Mouse (Mus musculus): ENCODE measurements around the gene Gsg1.

Gsg1 gene

DNA sequence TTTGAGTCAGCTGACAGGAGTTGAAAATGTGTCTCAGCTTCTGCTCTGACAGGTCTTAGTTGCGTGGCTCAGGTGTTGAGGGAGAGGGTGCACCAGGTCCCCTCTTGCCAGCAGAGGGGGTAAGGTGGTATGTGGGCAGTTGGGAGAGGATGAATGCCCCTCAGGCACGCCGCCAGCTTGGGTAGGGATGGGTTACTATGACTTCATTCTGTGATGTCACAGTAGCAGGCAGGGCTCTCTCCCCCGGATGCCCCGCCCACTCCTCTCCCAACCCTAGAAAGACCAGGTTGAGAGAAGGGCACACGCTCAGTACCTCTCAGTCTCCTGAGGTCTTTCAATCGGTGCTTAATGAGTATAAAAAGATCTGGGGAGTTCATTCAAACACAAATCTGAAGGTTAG is at the start of gene Gsg1:
Gene Gsg1, minus strand, starts transcription at position 199 of the 400 bp plus-strand sequence.
- peak; percentile 9 for DNase-seq (ENCODE audit: low spot score)

DNA sequence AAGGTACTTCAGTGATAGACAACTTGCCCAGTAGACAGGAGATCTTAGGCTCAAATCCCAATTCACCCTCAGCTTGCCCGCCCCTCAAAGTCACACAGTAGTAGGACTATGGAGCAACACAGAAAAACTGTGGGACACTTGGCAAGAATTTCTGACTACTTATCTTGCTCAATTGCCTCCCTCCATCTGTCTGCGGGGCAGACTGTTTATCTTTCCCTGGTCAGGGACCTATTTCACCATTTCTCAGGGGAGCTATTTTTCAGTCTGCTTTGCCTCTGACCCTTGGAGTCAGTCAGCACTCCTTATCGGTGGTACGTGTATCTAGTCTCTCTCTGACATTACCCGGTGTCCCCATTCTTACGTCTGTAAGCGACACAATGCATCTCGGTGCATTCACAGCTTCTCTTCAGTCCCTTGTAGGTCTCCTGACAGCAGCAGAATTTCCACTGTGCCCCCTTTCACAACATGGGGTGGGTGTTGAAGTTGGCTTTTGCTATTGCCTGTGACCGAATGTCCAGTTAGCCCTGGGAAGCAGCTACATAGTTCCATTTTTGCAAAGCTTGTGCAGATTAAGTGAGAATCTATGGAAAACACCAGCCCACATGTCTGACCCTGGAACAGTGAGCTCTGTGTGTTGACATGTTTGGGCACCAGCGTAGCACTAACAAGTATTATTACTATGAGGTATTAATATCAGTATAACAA is 48.4 kb upstream of the Gsg1 start:
- no peak for DNase-seq (ENCODE audit: low spot score)

DNA sequence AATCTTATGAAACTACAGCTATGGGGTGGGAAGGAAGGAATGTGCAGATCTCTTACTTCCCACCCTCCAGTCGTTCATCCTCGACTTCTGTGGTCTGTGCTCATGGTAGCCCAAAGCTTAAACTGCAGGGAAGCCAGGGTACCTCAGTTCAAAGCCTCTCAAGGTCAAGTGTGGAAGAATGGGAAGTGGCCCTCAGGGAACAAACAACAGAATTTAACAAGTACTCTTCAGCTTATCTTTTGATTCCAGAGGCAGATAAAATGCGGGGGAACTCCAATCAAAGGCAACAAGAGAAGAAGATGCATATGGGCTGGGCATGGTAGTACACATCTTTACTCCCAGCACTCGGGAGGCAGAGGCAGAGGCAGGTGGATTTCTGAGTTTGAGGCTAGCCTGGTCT is 46.3 kb upstream of the Gsg1 start:
- DNase-seq (ENCODE audit: low spot score), result no peak

DNA sequence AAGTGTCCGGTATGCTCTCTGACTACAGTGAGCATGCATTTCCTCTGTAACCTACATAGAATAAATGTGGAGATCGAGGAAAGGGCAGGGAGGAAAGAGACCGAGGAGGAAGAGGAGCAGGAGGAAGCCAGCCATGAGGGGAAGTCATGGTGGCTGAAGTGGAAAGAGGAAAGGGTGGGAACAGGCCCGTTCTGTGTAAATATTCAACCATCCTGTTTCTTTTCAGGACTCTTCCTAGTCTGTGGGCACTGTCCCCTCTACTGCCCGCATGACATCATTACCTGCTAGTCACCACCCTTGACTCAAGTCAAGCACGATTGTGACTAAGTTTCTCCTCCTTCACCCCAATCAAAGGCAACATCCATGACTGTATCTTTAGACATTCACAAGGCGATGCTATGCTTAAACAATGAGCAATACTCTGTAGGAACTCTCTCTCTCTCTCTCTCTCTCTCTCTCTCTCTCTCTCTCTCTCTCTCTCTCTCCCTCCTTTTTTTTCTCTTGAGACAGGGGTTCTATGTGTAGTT is 44.9 kb upstream of the Gsg1 start:
- DNase-seq (ENCODE audit: low spot score), result no peak

GRCm38 (mm10) chr6:135297570-135297969 is 43.4 kb upstream of the Gsg1 start:
- no peak for DNase-seq (ENCODE audit: low spot score)

DNA sequence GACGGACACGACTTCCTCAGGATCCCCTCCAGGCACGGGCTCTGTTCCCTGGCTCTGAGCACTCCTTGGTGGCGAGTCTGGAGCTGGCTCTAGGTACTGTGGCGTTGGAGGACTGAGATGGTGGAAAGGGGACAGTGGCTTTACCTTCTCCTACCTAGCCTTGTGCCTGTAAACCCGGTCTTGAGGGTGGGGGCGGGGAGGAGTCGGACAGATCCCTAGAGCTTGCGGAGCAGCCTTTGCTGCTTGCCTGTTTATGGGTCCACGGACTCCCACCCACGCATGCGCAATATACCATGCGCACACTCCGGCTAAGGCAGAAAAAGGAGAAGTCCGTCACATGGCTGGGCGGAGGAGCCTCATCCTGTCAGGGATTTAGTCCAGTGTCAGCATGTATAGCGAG is 42.1 kb upstream of the Gsg1 start:
- DNase-seq (ENCODE audit: low spot score), result peak; percentile 88

GRCm38 (mm10) chr6:135295082-135295861 is 41.1 kb upstream of the Gsg1 start:
- peak; percentile 81 for DNase-seq (ENCODE audit: low spot score)

DNA sequence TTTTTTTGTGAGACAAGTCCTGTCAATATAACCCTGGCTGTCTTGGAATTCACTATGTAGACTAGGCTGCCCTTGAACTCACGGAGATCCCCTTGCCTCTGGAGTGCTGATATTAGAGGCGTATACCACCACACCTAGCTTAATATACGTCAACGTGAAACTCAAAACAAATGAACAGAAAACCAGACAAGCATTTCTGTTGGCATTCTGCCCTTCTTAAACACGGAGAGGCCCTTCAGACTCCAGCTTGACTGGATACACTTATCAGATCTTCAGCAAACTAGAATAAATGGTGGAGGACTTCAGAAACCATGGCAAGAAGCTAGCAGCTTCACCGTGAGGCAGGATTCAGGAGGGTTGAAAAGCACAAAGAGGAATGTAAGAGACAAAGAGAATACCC is 40.0 kb upstream of the Gsg1 start:
- DNase-seq (ENCODE audit: low spot score), result peak; percentile 21

DNA sequence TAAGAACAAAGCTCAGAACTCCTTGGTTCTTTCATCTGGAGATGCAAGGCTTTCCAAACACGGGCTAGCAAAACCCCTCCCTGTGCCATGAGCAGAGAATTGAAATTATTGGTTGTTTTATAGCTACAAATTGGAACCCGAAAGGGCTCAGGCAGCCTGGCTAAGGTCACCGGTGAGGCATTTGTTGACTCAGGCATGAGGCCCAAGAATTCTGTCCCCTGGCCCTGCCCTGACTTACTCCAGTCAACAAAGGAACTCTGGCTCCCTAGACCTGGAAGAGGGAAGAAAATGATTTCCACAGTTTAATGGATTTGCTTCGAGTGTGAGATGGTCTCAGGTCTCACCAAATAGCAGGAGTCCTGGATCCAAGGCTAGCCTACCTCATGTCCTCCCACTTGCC is 38.2 kb upstream of the Gsg1 start:
- DNase-seq (ENCODE audit: low spot score), result no peak

DNA sequence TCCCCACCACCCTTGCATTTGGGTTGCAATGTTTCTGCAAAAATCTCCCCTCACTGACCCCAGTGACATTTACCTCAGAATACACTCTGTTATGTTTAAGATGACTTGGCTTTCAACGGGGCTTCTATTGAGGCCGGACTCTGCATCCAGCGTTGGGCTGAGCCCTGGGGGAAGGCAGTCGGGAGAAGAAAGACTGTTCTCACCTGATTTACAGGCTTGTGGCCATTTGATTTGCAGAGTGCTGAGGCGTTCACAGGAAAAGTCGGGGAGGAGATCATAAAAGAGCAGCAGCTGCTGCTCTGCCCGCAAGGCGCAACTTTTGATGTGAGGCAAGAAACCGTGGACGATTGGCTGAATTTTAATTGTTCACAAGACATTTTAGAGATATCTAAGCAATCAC is 25.7 kb upstream of the Gsg1 start:
- no peak for DNase-seq (ENCODE audit: low spot score)

- DNase-seq (ENCODE audit: low spot score), result no peak
Measured at GRCm38 (mm10) chr6:135279286-135279685, 25.1 kb upstream of the Gsg1 start.

DNA sequence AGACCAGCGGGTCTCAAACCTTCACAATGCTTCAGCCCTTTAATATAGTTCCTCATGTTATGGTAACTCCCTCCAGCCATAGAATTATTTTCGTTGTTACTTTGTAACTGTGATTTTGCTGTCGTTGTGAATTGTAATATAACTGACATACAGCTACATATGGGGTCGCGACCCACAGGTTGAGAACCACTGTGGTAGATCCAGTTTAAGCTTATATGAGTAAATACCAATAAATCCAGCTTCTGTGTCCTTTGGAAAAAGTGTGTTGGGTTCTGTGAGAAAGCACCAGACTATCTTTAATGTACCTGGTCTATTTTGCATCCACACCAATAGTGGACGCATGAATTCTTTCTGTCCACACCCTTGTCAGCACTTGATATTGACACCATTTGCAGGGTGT is 24.2 kb upstream of the Gsg1 start:
- no peak for DNase-seq (ENCODE audit: low spot score)

GRCm38 (mm10) chr6:135276474-135277295 is 22.5 kb upstream of the Gsg1 start:
- no peak for DNase-seq (ENCODE audit: low spot score)

DNA sequence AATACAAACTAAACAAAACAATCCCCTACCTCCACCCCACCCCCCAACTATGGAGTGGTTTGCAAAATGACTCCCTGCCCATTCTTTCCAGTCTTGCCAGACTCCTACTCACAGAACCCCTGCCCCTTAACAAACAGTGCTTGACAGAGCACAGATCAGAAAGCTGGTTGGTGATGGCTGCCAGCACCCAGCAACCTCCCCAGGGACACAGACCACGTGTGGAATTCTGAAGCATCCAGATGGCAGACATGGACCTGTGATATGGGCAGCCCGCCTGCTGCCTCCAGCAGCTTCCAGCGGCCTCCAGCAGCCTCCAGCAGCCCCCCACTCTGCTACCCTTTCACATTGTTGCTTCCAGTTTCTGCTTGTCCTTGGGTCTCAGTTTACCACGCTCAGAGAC is 21.1 kb upstream of the Gsg1 start:
- DNase-seq (ENCODE audit: low spot score), result peak; percentile 49

DNA sequence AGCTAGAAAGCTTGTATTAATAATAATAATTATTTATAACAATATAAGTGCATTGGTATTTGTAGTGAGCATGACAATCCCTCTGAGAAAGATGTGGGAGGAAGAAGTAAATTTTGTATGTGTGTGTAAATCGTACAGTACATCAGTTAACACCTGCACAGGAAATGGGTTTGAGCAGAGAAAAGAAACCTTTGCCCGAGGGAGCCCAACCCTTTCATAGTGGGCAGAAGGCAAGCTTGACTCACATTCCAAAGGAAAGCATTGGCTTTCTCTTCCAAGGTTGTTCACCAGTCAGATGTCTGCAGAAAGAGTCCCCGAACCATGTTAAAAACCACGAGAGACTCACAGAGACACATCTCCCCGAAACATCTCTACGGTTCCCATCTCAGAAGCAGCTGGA is 18.9 kb upstream of the Gsg1 start:
- DNase-seq (ENCODE audit: low spot score), result no peak

DNA sequence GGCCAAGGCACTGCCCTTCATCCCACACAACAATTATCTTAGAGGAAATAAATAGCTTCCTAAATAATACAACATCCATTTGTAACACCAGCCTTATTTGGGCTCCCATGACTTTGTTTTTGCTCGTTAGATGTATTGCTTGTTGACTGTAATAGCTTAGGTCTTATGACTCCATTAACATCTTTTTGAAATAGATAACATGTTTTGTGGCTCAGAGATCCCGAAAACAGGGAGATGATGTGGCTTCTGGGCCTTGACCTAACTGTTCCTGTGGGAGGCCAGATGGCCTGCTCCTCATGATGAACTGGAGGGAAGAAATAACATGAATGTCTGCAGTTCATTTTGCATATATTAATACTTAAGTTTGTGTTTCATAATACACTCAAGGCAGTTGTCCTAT is 17.6 kb upstream of the Gsg1 start:
- no peak for DNase-seq (ENCODE audit: low spot score)

DNA sequence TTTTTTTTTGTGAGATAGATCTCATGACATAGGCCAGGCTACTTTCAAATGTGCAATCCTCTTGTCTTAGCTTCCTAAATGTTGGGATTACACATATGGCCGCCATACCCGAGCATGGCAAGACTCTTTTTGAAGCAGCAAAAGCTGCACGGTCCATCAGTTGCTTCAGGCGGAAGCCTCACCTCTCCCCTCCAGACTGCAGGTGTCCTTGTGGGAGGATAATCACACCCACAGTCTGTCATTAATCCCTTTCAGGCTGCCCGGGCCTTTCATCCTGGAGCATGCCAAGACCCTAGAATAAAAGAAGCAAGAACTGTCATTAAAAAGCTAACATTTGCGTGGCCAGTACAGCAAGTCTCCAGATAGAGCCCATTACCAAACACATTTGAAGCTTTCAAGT is 15.5 kb upstream of the Gsg1 start:
- no peak for DNase-seq (ENCODE audit: low spot score)

DNA sequence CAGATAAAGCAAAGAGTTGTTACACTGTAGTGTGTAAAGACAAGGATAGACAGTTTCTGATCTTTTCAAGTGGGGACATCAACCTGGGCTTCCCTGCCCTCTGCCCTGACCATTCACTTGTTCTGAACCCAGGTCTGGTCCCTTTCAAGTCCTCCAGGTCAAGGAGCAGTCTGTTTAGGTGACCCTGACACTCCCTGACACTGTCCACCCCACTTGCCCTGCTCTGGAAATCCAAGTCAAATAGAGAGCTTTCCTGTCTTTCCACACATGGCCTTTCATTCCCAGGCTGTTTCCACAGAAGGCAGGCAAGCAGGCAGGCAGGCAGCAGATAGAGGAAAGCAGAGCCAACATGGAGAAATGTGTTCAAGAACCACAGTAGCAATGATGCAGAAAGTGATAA is 14.2 kb upstream of the Gsg1 start:
- DNase-seq (ENCODE audit: low spot score), result no peak

- DNase-seq (ENCODE audit: low spot score), result no peak
Measured at GRCm38 (mm10) chr6:135267221-135267620, 13.1 kb upstream of the Gsg1 start.

DNA sequence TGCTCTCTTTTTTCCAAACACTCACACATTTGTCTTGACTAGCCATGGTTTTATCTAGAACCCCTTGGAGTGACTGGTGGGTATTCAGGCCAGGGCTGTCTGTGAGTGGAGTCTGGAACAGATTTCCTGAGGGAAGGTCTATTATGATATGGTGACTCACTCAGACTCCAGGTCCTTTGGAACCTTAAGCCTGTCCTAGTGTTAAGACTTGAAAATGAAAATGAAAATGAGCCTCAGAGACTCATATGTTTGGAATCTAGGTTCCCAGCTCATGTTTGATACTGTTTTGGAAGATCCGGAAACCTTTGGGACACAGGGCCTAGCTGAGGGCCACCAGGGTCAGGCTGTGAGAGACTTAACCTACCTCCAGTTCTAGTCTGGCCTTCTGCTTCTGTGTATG is 11.9 kb upstream of the Gsg1 start:
- DNase-seq (ENCODE audit: low spot score), result no peak

GRCm38 (mm10) chr6:135264136-135264535 is 10.0 kb upstream of the Gsg1 start:
- no peak for DNase-seq (ENCODE audit: low spot score)

- no peak for DNase-seq (ENCODE audit: low spot score)
Measured at GRCm38 (mm10) chr6:135262565-135262964, 8.4 kb upstream of the Gsg1 start.

- no peak for DNase-seq (ENCODE audit: low spot score)
Measured at GRCm38 (mm10) chr6:135261124-135261523, 7.0 kb upstream of the Gsg1 start.
